Mouse (Mus musculus) heart, embryonic 14.5 days (tissue): ENCODE measurements around the gene Nrde2. TPM values are rescaled to one million over a fixed set of nuclear protein-coding genes. Genes with fewer than 3 reads are reported as not detected.

Experiments
- ATAC-seq: fragments of 200-750 bp; cut with Nextera tagmentation; 2 replicates; pipeline ENCODE4 v1.8.0; 2017; ENCODE audit warnings: low read depth, moderate TSS enrichment; ENCODE audit not compliant: insufficient number of reproducible peaks, insufficient read depth, low FRiP score
- H3K27ac ChIP-seq, 2 experiments: fragments of 200-500 bp in 1 of 2; fragments of 300-500 bp in 1 of 2; sonication (generic) in 1 of 2; replicated peaks in 1 of 2; 2 replicates each; pipeline ENCODE4 v1.5.1; 2012 to 2014; ENCODE audit warnings: low read depth in 2 of 2, low read length in 2 of 2, control low read depth in 1 of 2, mild to moderate bottlenecking in 1 of 2, mixed read lengths in 1 of 2; ENCODE audit not compliant: control insufficient read depth in 1 of 2, insufficient read depth in 1 of 2
- H3K27me3 ChIP-seq: fragments of 300-500 bp; sonication (generic); 2 replicates; pipeline ENCODE4 v1.6.1; 2014; ENCODE audit warnings: mild to moderate bottlenecking, low read length, control low read depth; ENCODE audit not compliant: control insufficient read depth, insufficient read depth
- H3K36me3 ChIP-seq: fragments of 300-500 bp; sonication (generic); 2 replicates; pipeline ENCODE4 v1.6.1; 2014; ENCODE audit warnings: mild to moderate bottlenecking, control low read depth, low read length, mixed read lengths; ENCODE audit not compliant: control insufficient read depth, insufficient read depth
- H3K4me1 ChIP-seq, 2 experiments: fragments of 200-500 bp in 1 of 2; fragments of 300-500 bp in 1 of 2; sonication (generic) in 1 of 2; 2 replicates each; pipeline ENCODE4 v1.6.1; 2012 to 2014; ENCODE audit warnings: low read length in 2 of 2, control low read depth in 1 of 2, mixed read lengths in 1 of 2; ENCODE audit not compliant: control insufficient read depth in 2 of 2, insufficient read depth in 2 of 2
- H3K4me2 ChIP-seq: fragments of 300-500 bp; sonication (generic); 2 replicates; pipeline ENCODE4 v1.6.1; 2014; ENCODE audit warnings: mild to moderate bottlenecking, low read length
- H3K4me3 ChIP-seq, 2 experiments: fragments of 200-500 bp in 1 of 2; fragments of 300-500 bp in 1 of 2; sonication (generic) in 1 of 2; 2 replicates each; pipeline ENCODE4 v1.5.1; 2012 to 2014; ENCODE audit warnings: low read length in 2 of 2, mild to moderate bottlenecking in 2 of 2, control low read depth in 1 of 2, low read depth in 1 of 2, moderate library complexity in 1 of 2; ENCODE audit not compliant: control insufficient read depth in 1 of 2, insufficient read depth in 1 of 2
- H3K9ac ChIP-seq: fragments of 300-500 bp; sonication (generic); 2 replicates; pipeline ENCODE4 v1.6.1; 2014; ENCODE audit warnings: mild to moderate bottlenecking, low read length
- H3K9me3 ChIP-seq: fragments of 300-500 bp; sonication (generic); 2 replicates; pipeline ENCODE4 v1.6.1; 2016; ENCODE audit warnings: low read length, control low read depth; ENCODE audit not compliant: control insufficient read depth
- WGBS: fragments of 180-500 bp; shearing (Covaris S2); extraction: QIAGEN DNeasy Blood & Tissue Kit; methylation state at CpG from one replicate; pipeline ENCODE4 v1.1.7; 2014; 5-methylcytosine and 5-hydroxymethylcytosine counted together
- polyA plus RNA-seq: library from polyadenylated mRNA; unstranded; fragments of >200 nt; fragmentation: Nextera tagmentation; extraction: Ambion mirVana; gene quantifications from 2 replicates; pipeline ENCODE4 v1.2.1, GENCODE M21; 2014

Nrde2 gene
- polyA plus RNA-seq, 1 experiment from 2014 or later = 8.1 TPM

DNA sequence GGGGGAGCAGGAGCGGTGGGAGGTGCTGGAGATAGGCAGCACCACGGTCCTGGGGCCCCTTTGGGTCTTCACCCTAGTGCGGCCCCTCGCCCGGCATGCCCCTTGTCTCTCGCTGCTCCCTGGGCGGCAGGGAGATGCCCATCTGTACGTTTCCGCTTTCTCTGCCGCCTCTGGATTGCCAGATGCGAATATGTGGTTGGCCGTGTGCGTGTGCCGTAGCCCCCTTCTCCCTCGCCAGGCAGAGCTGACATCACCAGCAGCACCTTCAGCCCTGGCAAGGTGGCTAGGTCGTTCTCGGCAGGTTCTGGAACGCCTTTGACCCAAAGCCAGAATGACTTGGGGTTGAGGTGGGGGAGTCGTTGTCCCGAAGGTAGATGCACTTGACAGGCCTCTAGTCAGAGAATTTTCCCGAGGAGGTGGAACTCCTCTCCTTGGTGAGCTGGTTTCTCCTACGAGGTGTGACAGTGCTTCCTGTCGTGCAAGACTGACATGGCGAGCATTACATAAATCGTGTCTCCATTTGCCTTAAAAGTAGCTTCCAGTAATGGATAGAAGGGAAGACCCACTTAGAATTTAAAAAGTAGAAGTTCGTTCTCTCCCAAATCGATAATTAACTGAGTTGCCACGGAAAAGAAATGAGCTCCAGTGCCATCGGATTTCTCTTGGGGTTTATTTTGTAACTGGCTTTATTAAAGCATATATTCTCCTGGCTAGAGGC, 41.4 kb upstream of the Nrde2 start:
- WGBS = 6% methylated on average over 29 of the region's 29 CpGs
- Histone ChIP-seq H3K4me1 (peaks cover 2 to 20% of the 10 kb centered on the region in 2 experiments; a peak in 2 of 4 replicates), H3K9ac (peak overlapping the region; percentile 96), H3K27ac (peak overlapping the region; percentile 63 to 87), H3K4me3 (peak overlapping the region; percentile 65 to 95), H3K4me2 (peak overlapping the region; percentile 95), H3K9me3 (no peaks in the 10 kb centered on the region), H3K36me3 (peaks cover 37% of the 10 kb centered on the region), H3K27me3 (no peaks in the 10 kb centered on the region)
- ATAC-seq = peak; percentile 10; the same call in 1 of the 2 replicates

DNA sequence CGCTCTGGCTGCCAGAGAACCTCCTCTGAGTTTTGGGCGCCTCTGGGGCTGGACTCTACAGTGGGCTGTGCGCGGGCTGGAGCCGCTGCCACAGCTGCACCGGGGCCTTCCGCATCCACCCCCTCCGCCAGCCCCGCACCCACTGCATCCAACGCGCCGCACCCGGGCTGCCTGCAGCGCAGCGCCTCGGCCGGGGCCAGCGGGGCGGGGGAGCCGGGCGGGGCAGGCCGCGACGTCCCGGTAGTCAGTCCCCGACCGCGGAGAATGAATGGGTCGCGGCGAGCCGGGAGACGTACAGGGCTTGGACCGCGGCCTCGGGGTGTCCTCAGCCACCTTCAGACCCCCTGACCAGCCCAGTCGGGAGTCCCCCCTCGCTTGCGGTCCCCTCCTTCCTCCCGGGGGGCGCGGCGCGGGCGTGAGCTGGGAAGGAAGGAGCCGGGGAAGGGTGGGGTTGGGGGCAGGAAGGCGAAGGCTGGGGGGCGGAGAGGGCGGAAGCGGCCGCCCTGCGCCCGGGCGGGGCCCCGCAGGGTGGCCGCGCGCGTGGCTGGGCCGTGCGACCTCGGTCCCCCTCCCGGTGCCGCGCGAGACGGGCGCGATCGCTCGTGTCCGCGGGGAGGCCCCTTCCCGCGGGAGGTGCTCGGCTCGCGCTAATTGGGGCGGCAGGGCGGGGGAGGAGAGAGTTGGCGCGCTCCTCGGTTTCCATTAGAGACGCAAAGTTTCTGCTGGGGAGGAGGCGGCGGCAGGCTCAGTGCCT, 40.6 kb upstream of the Nrde2 start:
- under 1% methylated on average over 62 of the region's 86 CpGs for WGBS
- Histone ChIP-seq H3K9me3 (no peaks in the 10 kb centered on the region), H3K4me2 (peak overlapping the region; percentile 95), H3K4me3 (peak overlapping the region; percentile 65 to 95), H3K9ac (peak overlapping the region; percentile 96), H3K36me3 (peaks cover 29% of the 10 kb centered on the region), H3K27me3 (no peaks in the 10 kb centered on the region), H3K4me1 (peaks cover 2 to 20% of the 10 kb centered on the region in 2 experiments; a peak in 2 of 4 replicates), H3K27ac (peak overlapping the region; percentile 63 to 87)
- ATAC-seq = peak; percentile 59

DNA sequence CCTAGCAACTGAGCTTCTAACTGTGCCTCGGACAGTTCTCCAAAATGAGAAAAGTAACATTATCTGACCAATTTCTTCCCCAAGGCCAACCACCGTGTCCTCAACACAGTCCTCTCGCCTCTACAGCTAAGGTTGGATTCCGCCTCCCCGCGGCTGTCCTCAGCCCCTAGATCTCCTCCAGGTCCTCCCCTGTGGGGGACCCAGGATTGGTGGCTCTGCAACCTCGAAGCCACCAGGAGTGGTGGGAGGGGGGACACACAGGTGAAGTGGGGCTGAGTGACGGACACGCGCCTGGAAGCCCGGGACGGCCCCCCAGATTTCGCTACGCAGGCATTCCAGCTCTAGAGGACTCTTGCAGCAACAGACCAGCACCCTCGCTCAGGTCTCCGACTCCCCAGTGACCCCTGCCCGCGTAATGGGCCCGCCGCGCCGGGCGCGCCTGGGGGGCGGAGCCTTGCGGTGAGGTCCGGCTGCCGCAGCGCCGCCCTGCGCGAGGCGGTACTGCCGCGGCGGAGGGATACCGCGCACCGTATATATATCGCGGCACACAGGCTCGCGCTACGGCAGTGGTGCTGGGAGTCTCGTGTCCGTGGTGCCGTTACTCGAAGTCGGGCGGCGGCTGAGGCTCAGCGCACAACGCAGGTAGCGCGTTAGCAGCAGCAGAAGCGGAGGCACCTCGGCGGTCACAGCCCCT, 39.7 kb upstream of the Nrde2 start, which contains the start of gene Calm1:
Calm1 (plus strand) TSS at position 469 of the 694 bp plus-strand sequence.
- peaks cover 20% of the 10 kb centered on the region for H3K36me3 ChIP-seq
- H3K27ac ChIP-seq = peak within 1 kb of the TSS; percentile 74 to 87
- no peaks in the 10 kb centered on the region for H3K9me3 ChIP-seq
- peak within 1 kb of the TSS; percentile 66 to 95 for H3K4me3 ChIP-seq
- H3K9ac ChIP-seq = peak within 1 kb of the TSS; percentile 96
- peak within 1 kb of the TSS; percentile 95 for H3K4me2 ChIP-seq
- peak; percentile 68 for ATAC-seq
- H3K27me3 ChIP-seq = no peaks in the 10 kb centered on the region
- WGBS = 1% methylated on average over 56 of the region's 58 CpGs
- peaks cover 2 to 20% of the 10 kb centered on the region in 2 experiments; a peak in 2 of 4 replicates for H3K4me1 ChIP-seq

DNA sequence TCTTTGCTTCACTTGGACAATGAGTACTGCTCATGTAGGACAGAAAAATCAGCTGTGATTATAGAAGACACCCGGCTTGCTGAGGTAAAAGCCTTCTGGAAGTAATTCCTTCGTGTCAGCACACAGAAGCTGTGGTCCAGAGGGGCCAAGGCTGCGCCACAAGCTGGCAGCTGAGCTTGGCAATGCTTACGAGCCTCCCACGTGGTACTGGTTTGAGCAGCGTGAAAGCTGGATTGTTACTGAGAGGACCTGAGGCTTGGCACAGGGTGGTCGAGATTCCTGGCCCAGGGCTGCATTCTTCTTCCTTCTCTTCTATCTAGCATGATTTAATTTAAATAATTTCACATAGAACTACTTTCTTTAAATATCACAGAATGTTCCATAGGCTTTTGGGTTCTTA, 37.3 kb upstream of the Nrde2 start:
- no peak overlapping the region for H3K9ac ChIP-seq
- no peak overlapping the region for H3K27ac ChIP-seq
- no peaks in the 10 kb centered on the region for H3K9me3 ChIP-seq
- no peak for ATAC-seq
- H3K4me2 ChIP-seq = no peak overlapping the region
- H3K4me1 ChIP-seq = peaks cover 2 to 13% of the 10 kb centered on the region in 2 experiments; a peak in 2 of 4 replicates
- H3K36me3 ChIP-seq = no peaks in the 10 kb centered on the region
- H3K4me3 ChIP-seq = no peak overlapping the region
- 62% methylated on average over 7 of the region's 7 CpGs for WGBS
- H3K27me3 ChIP-seq = no peaks in the 10 kb centered on the region

DNA sequence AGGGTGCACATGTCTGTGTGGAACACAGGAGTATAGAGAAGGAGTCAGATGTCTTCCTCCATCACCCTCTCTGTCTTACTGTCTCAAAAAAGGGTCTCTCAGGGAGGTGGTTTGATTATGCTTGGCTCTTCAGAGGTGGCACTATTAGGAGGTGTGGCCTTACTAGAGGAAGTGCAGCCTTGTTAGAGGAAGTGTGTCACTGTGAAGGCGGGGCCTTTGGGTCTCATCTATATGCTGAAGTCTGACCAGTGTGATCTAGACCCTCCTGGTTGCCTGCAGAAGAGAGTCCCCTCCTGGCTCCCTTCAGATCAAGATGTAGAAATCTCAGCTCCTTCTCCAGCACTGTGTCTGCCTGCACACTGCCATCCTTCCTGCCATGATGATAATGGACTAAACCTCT, 34.7 kb upstream of the Nrde2 start:
- no peaks in the 10 kb centered on the region for H3K27me3 ChIP-seq
- H3K4me2 ChIP-seq = no peak overlapping the region
- no peak for ATAC-seq
- H3K4me1 ChIP-seq = peaks cover 2 to 5% of the 10 kb centered on the region in 2 experiments; a peak in 1 of 4 replicates
- no peaks in the 10 kb centered on the region for H3K36me3 ChIP-seq
- no peak overlapping the region for H3K4me3 ChIP-seq
- no peak overlapping the region for H3K27ac ChIP-seq
- WGBS = 100% methylated on average over 1 of the region's 1 CpGs
- H3K9me3 ChIP-seq = no peaks in the 10 kb centered on the region
- no peak overlapping the region for H3K9ac ChIP-seq

DNA sequence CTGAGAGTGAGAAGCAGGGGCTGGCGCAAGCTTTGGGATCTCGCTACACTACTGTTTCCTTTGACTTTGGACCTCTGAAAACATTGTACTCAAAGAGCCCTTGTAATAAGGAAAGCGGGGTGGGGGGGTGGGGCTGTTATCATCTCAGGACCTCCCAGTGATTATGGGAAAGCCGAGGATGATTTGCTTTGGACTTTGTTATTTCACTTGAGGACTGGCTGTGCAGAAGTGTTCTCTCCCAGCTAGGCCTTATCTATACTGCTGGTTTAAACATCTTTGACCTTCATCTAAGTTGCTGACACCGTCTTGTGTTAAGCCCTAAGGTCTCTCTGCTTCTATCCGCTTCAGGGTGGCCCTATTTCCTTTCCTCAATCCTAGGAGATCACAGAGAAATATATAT, 31.3 kb upstream of the Nrde2 start:
- Histone ChIP-seq H3K9ac (no peak overlapping the region), H3K4me3 (no peak overlapping the region), H3K27ac (no peak overlapping the region), H3K4me2 (no peak overlapping the region), H3K27me3 (no peaks in the 10 kb centered on the region), H3K36me3 (no peaks in the 10 kb centered on the region), H3K9me3 (no peaks in the 10 kb centered on the region), H3K4me1 (peaks cover 4 to 7% of the 10 kb centered on the region in 2 experiments; a peak in 3 of 4 replicates)
- WGBS = 70% methylated on average over 6 of the region's 6 CpGs
- ATAC-seq = no peak

DNA sequence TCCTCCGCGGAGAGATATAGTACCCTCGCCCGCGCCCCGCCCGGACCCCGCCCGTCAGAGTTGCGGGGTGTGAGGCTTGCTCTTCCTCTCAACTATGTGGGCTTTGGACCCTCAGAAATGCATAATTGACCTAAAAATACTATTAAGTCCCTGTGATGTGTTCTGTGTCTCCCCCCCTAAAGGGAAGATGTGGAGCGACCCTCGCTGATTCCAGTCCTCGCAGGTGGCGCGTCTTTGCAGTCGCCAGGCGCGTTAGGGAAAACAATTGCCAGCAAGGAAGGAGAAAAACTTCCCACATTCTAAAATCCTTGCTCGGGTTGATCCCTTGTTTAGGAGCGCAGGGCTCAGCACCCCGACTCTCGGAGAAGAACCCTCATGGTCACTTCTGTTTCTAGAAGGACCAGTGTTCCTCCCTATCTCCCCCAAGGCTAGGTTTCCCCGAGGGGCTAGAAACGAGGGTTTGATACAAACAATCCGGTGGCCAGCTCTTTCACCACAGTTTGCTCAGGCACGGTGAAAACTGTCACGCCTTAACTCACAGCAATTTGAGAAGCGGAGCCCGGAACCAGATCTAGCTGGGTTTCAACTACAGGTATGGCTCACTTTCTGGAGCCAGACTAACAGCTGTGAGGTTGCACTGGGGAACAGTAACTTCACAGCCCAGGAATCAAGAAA, 28.4 kb upstream of the Nrde2 start:
- H3K9me3 ChIP-seq = 0 out of 2 replicates have a peak, but pooled peaks cover under 1% of the 10 kb centered on the region
- no peak for ATAC-seq
- peaks cover 4 to 7% of the 10 kb centered on the region in 2 experiments; a peak in 3 of 4 replicates for H3K4me1 ChIP-seq
- WGBS = 2% methylated on average over 29 of the region's 29 CpGs
- H3K9ac ChIP-seq = peak overlapping the region; percentile 81
- H3K27ac ChIP-seq = peak overlapping the region; percentile 83 to 90
- peak overlapping the region; percentile 57 to 58 for H3K4me3 ChIP-seq
- H3K4me2 ChIP-seq = peak overlapping the region; percentile 91
- no peaks in the 10 kb centered on the region for H3K27me3 ChIP-seq
- H3K36me3 ChIP-seq = no peaks in the 10 kb centered on the region
